Mouse (Mus musculus): ENCODE measurements at regions not wholly inside any gene's neighbourhood (a gene's known extent, or its start where the extent isn't known, plus 50 kb on each side); places are given as distances from the start of the nearest gene placed in this dataset.

GRCm38 (mm10) chr3:149503992-149504391 is 513.6 kb upstream of the Adgrl2 start:
- in situ Hi-C loops (cut with MboI, MseI) = no loop called here

GRCm38 (mm10) chr3:149500130-149500529 is 509.8 kb upstream of the Adgrl2 start:
- in situ Hi-C loops (cut with MboI, MseI) = no loop called here

- in situ Hi-C loops (cut with MboI, MseI) = no loop called here
Measured at GRCm38 (mm10) chr3:149498765-149499164, 508.4 kb upstream of the Adgrl2 start.

GRCm38 (mm10) chr3:149496829-149497471 is 506.6 kb upstream of the Adgrl2 start:
- in situ Hi-C loops (cut with MboI, MseI) = no loop called here

GRCm38 (mm10) chr3:149496122-149496521 is 505.8 kb upstream of the Adgrl2 start:
- in situ Hi-C loops (cut with MboI, MseI) = no loop called here

GRCm38 (mm10) chr3:149488147-149488546 is 497.8 kb upstream of the Adgrl2 start:
- in situ Hi-C loops (cut with MboI, MseI) = no loop called here

- in situ Hi-C loops (cut with MboI, MseI) = no loop called here
Measured at GRCm38 (mm10) chr3:149485406-149485805, 495.1 kb upstream of the Adgrl2 start.

- in situ Hi-C loops (cut with MboI, MseI) = no loop called here
Measured at GRCm38 (mm10) chr3:149484319-149484718, 494.0 kb upstream of the Adgrl2 start.

GRCm38 (mm10) chr3:149476151-149476550 is 485.8 kb upstream of the Adgrl2 start:
- in situ Hi-C loops (cut with MboI, MseI) = no loop called here

GRCm38 (mm10) chr3:149466973-149467372 is 476.6 kb upstream of the Adgrl2 start:
- in situ Hi-C loops (cut with MboI, MseI) = no loop called here

GRCm38 (mm10) chr3:149464603-149465002 is 474.2 kb upstream of the Adgrl2 start:
- in situ Hi-C loops (cut with MboI, MseI) = no loop called here

GRCm38 (mm10) chr3:149462121-149462541 is 471.8 kb upstream of the Adgrl2 start:
- in situ Hi-C loops (cut with MboI, MseI) = no loop called here

GRCm38 (mm10) chr3:149461613-149462012 is 471.3 kb upstream of the Adgrl2 start:
- in situ Hi-C loops (cut with MboI, MseI) = no loop called here

GRCm38 (mm10) chr3:149449376-149449775 is 459.0 kb upstream of the Adgrl2 start:
- in situ Hi-C loops (cut with MboI, MseI) = loop anchor here (10.0 kb wide), 1 partner anchor 235 kb away; no protein-coding TSS in a partner anchor

- in situ Hi-C loops (cut with MboI, MseI) = loop anchor here (10.0 kb wide), 1 partner anchor 231 kb away; no protein-coding TSS in a partner anchor
Measured at GRCm38 (mm10) chr3:149445991-149446564, 455.7 kb upstream of the Adgrl2 start.

- in situ Hi-C loops (cut with MboI, MseI) = loop anchor here (10.0 kb wide), 1 partner anchor 230 kb away; no protein-coding TSS in a partner anchor
Measured at GRCm38 (mm10) chr3:149444854-149445577, 454.7 kb upstream of the Adgrl2 start.

- in situ Hi-C loops (cut with MboI, MseI) = loop anchor here (10.0 kb wide), 1 partner anchor 230 kb away; no protein-coding TSS in a partner anchor
Measured at GRCm38 (mm10) chr3:149444377-149444776, 454.0 kb upstream of the Adgrl2 start.

GRCm38 (mm10) chr3:149441227-149441626 is 450.9 kb upstream of the Adgrl2 start:
- in situ Hi-C loops (cut with MboI, MseI) = loop anchor here (10.0 kb wide), 1 partner anchor 226 kb away; no protein-coding TSS in a partner anchor

GRCm38 (mm10) chr3:149437763-149438162 is 447.4 kb upstream of the Adgrl2 start:
- in situ Hi-C loops (cut with MboI, MseI) = no loop called here

- in situ Hi-C loops (cut with MboI, MseI) = no loop called here
Measured at GRCm38 (mm10) chr3:149436944-149437343, 446.6 kb upstream of the Adgrl2 start.

- in situ Hi-C loops (cut with MboI, MseI) = no loop called here
Measured at GRCm38 (mm10) chr3:149436420-149436819, 446.1 kb upstream of the Adgrl2 start.

GRCm38 (mm10) chr3:149431795-149432194 is 441.4 kb upstream of the Adgrl2 start:
- in situ Hi-C loops (cut with MboI, MseI) = no loop called here

Measured in T-helper 2 cell (primary cell).